In genomic region chr13:34993595-34993982, GRCm38 (mm10) we compare ENCODE assay signal across 8 mouse cellular contexts. TPM values are rescaled to one million over a fixed set of nuclear protein-coding genes. Genes with fewer than 3 reads are reported as not detected.
DNase-seq lines count a peak whose midpoint lies in the region; ATAC-seq and TF ChIP-seq lines count a peak whose summit lies in the region.

No protein-coding gene starts in this region.

- no peaks in the 10 kb centered on the region for H3K9me3 ChIP-seq in kidney, embryonic 16.5 days (ENCODE audit: low read length)
- H3K9me3 ChIP-seq in forebrain, embryonic 12.5 days = peaks cover 4% of the 10 kb centered on the region; the same call in 1 of the 2 replicates
- peaks cover 3% of the 10 kb centered on the region; the same call in 1 of the 2 replicates for H3K9me3 ChIP-seq in liver, embryonic 12.5 days (replicated peaks)

- POLR2A ChIA-PET in Patski (lab: Charles Lee) = interaction anchor here (0.6 to 1.8 kb wide), 5 partner anchors 11 to 116 kb away, joined by 3 to 5 read pairs (median 4); no protein-coding TSS in a partner anchor

- peak overlapping the region; percentile 76 for H3K4me3 ChIP-seq in kidney, embryonic 16.5 days (ENCODE audit: low read length)
- peak overlapping the region; percentile 60 for H3K4me3 ChIP-seq in forebrain, embryonic 12.5 days (replicated peaks)
- peak overlapping the region; percentile 74 for H3K4me3 ChIP-seq in liver, embryonic 12.5 days

- peaks cover 19% of the 10 kb centered on the region for H3K36me3 ChIP-seq in kidney, embryonic 16.5 days (ENCODE audit: insufficient read depth, low read length)
- peaks cover 14% of the 10 kb centered on the region for H3K36me3 ChIP-seq in forebrain, embryonic 12.5 days (replicated peaks)
- H3K36me3 ChIP-seq in liver, embryonic 12.5 days = peaks cover 19% of the 10 kb centered on the region

- in situ Hi-C loops in Patski (cut with MboI; ENCODE audit: low pct_unique_long_range_greater_than_20kb) = no loop called here

- CTCF ChIA-PET in Patski (lab: Charles Lee) = interaction anchor here (1.0 to 2.1 kb wide), 6 partner anchors 11 to 38 kb away, joined by 4 to 13 read pairs (median 4); no protein-coding TSS in a partner anchor

- no peak for TF ChIP-seq CTCF in Patski (IDR thresholded peaks at IDR 0.05)

- peak; percentile 74 for ATAC-seq in kidney, embryonic 16.5 days (ENCODE audit: low FRiP score, low TSS enrichment)
- ATAC-seq in Patski = peak; percentile 40
- ATAC-seq in forebrain, embryonic 12.5 days (ENCODE audit: low FRiP score) = peak; percentile 62
- peak; percentile 68 for ATAC-seq in liver, embryonic 12.5 days

- peak overlapping the region; percentile 92 for H3K9ac ChIP-seq in kidney, embryonic 16.5 days (replicated peaks; ENCODE audit: low read length)
- peak overlapping the region; percentile 73 for H3K9ac ChIP-seq in forebrain, embryonic 12.5 days
- peak overlapping the region; percentile 85 for H3K9ac ChIP-seq in liver, embryonic 12.5 days

- DNase-seq in kidney, postnatal 36 days = no peak
- DNase-seq in Patski (ENCODE audit: low read depth, low spot score) = no peak
- no peak for DNase-seq in ovary, postnatal 10 days (ENCODE audit: low spot score)
- no peak for DNase-seq in cerebellum, postnatal 4 days (ENCODE audit: low spot score in 2 of 2)
- no peak for DNase-seq in urinary bladder, postnatal 36 days (ENCODE audit: low spot score in 2 of 2)

- peaks cover 22% of the 10 kb centered on the region for H3K4me1 ChIP-seq in kidney, embryonic 16.5 days (ENCODE audit: insufficient read depth, low read length)
- peaks cover 24% of the 10 kb centered on the region for H3K4me1 ChIP-seq in forebrain, embryonic 12.5 days
- peaks cover 31% of the 10 kb centered on the region for H3K4me1 ChIP-seq in liver, embryonic 12.5 days

- peak overlapping the region; percentile 90 for H3K27ac ChIP-seq in kidney, embryonic 16.5 days (ENCODE audit: low read length)
- H3K27ac ChIP-seq in forebrain, embryonic 12.5 days = peak overlapping the region; percentile 73
- peak overlapping the region; percentile 84 for H3K27ac ChIP-seq in liver, embryonic 12.5 days

- no peaks in the 10 kb centered on the region for H3K27me3 ChIP-seq in kidney, embryonic 16.5 days (ENCODE audit: insufficient read depth, low read length)
- no peaks in the 10 kb centered on the region for H3K27me3 ChIP-seq in Patski
- H3K27me3 ChIP-seq in forebrain, embryonic 12.5 days = no peaks in the 10 kb centered on the region
- H3K27me3 ChIP-seq in liver, embryonic 12.5 days (replicated peaks) = no peaks in the 10 kb centered on the region

- WGBS in kidney, embryonic 16.5 days = under 1% methylated on average over 22 of the region's 22 CpGs
- 2% methylated on average over 22 of the region's 22 CpGs for WGBS in forebrain, embryonic 12.5 days
- 1% methylated on average over 22 of the region's 22 CpGs for WGBS in liver, embryonic 12.5 days (ENCODE audit: insufficient replicate concordance)

- peak overlapping the region; percentile 73 for H3K4me2 ChIP-seq in kidney, embryonic 16.5 days (replicated peaks; ENCODE audit: low read depth, low read length)
- peak overlapping the region; percentile 70 for H3K4me2 ChIP-seq in forebrain, embryonic 12.5 days
- H3K4me2 ChIP-seq in liver, embryonic 12.5 days = peak overlapping the region; percentile 85

RNA-seq across cellular contexts. Expression of gene Eci3, which starts 30.0 kb away (rescaled TPM):
- 4.5 and 6.5 TPM in 2 replicates for polyA plus RNA-seq in kidney, embryonic 16.5 days (2015; fragmentation: Nextera tagmentation; extraction: Ambion mirVana)
- 3.6 TPM for polyA plus RNA-seq in Patski (2021)
- 0.19 and 0.45 TPM in 2 replicates for polyA plus RNA-seq in forebrain, embryonic 12.5 days (2016; fragmentation: Nextera tagmentation; extraction: Ambion mirVana)
- polyA plus RNA-seq in liver, embryonic 12.5 days (2016; fragmentation: Nextera tagmentation; extraction: Ambion mirVana) = 0.17 TPM in 1 of 2 replicates, not detected in the other

RNA-seq across cellular contexts. Expression of gene Eci2, which starts 33.3 kb away (rescaled TPM):
- 144 and 147 TPM in 2 replicates for polyA plus RNA-seq in kidney, embryonic 16.5 days (2015; fragmentation: Nextera tagmentation; extraction: Ambion mirVana)
- 453 TPM for polyA plus RNA-seq in Patski (2021)
- 117 and 118 TPM in 2 replicates for polyA plus RNA-seq in forebrain, embryonic 12.5 days (2016; fragmentation: Nextera tagmentation; extraction: Ambion mirVana)
- 54.9 and 55.3 TPM in 2 replicates for polyA plus RNA-seq in liver, embryonic 12.5 days (2016; fragmentation: Nextera tagmentation; extraction: Ambion mirVana)
